11 mouse cellular contexts compared by ENCODE assay signal in the genomic region with DNA sequence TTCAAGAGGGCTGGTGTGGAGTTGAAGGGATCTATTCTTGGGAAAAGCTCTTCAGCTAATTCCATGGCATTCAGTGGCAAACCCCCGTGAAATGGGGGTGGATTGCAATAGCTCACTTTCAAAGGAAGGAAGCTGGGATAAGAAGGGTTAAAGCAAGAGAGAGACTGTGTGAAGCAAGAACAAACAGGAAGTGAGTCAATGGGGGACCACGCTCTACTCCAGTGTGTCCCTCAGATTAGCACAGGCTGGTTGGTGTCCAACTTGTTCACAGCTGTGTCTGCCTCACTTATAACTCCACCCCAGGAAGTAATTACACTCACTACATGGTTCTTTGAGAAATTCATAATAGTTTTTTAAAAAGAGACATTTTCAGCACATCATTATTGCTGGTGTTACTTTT. TPM values are rescaled to one million over a fixed set of nuclear protein-coding genes. Genes with fewer than 3 reads are reported as not detected.
DNase-seq lines count a peak whose midpoint lies in the region; ATAC-seq and TF ChIP-seq lines count a peak whose summit lies in the region.
"Had no signal": no experiment of that assay in that cellular context is flagged by ENCODE, and none has a peak within 500 bp of the region (broad histone marks: within the 10 kb centered on the region; RNA-seq: fewer than 3 reads in every experiment).

No protein-coding gene starts in this region.

- 19% methylated on average over 2 of the region's 2 CpGs for WGBS in lung, embryonic 14.5 days
- WGBS in lung, adult 2 months: 28% methylated on average over 2 of the region's 2 CpGs

- no peaks in the 10 kb centered on the region for H3K27me3 ChIP-seq in lung, embryonic 14.5 days (ENCODE audit: insufficient read depth, low read length)

- peak; percentile 48 for DNase-seq in lung, embryonic 14.5 days
- DNase-seq in lung, adult 2 months: no peak
- DNase-seq in T-cell, adult 2 months (ENCODE audit: low spot score): peak; percentile 31
- peak; percentile 52 for DNase-seq in thymus, postnatal 0 days (ENCODE audit: low spot score)
- DNase-seq in layer of hippocampus, adult 18-20 months (ENCODE audit: low spot score in 2 of 2): no peak
- DNase-seq in left cerebral cortex, postnatal 36 days (ENCODE audit: low spot score in 2 of 2): no peak
- DNase-seq: adrenal gland, postnatal 25 days; right cerebral cortex, postnatal 14 days had no signal

- TF ChIP-seq CTCF in lung, embryonic 14.5 days (IDR thresholded peaks at IDR 0.05; ENCODE audit: low read depth): no peak
- no peak for TF ChIP-seq CTCF in lung, adult 2 months (IDR thresholded peaks at IDR 0.05; ENCODE audit: insufficient read depth, low read length)

- ATAC-seq in lung, embryonic 14.5 days (ENCODE audit: insufficient read depth): peak; percentile 63; the same call in 1 of the 2 replicates
- ATAC-seq in hematopoietic stem cell, adult 5-6 weeks (replicated peaks in 1 of 2; ENCODE audit: insufficient read depth in 1 of 2, low FRiP score in 2 of 2, low TSS enrichment in 1 of 2, low read depth in 1 of 2, poor library complexity in 2 of 2, severe bottlenecking in 2 of 2): peak; percentile 51 to 71; a peak in 2 of 4 replicates
- ATAC-seq: Patski had no signal

- H3K4me2 ChIP-seq in lung, embryonic 14.5 days: no peak overlapping the region

- no peak overlapping the region for H3K27ac ChIP-seq in lung, embryonic 14.5 days (ENCODE audit: low read depth)

- no peak overlapping the region for H3K9ac ChIP-seq in lung, embryonic 14.5 days

- no peaks in the 10 kb centered on the region for H3K9me3 ChIP-seq in lung, embryonic 14.5 days (ENCODE audit: low read depth, low read length)

- H3K36me3 ChIP-seq in lung, embryonic 14.5 days (ENCODE audit: insufficient read depth): no peaks in the 10 kb centered on the region

- H3K4me1 ChIP-seq in lung, embryonic 14.5 days (ENCODE audit: insufficient read depth): no peaks in the 10 kb centered on the region
- H3K4me1 ChIP-seq in lung, adult 2 months (ENCODE audit: control insufficient read depth, insufficient read depth, low read length): no peaks in the 10 kb centered on the region; the same call in 1 of the 2 replicates

- TF ChIP-seq POLR2A in lung, adult 2 months (IDR thresholded peaks at IDR 0.05; ENCODE audit: borderline replicate concordance, extremely low read depth, low read depth, low read length): no peak

- intact Hi-C loops in left cerebral cortex, postnatal 36 days (cut with DNase I): no loop called here

- H3K4me3 ChIP-seq in lung, embryonic 14.5 days (ENCODE audit: low read depth, low read length): no peak overlapping the region
- no peak overlapping the region for H3K4me3 ChIP-seq in lung, adult 2 months (replicated peaks; ENCODE audit: extremely low read depth, low read depth, low read length)

RNA-seq across cellular contexts. Expression of a gene that starts 19.8 kb away (rescaled TPM):
- polyA plus RNA-seq in lung, embryonic 14.5 days (2014; fragmentation: Nextera tagmentation; extraction: Ambion mirVana): 0.18 TPM in 1 of 2 replicates, not detected in the other
- 0.25 TPM in 1 of 2 replicates, not detected in the other for polyA plus RNA-seq in lung, adult 2 months (2012; rRNA removed)
- not detected in 2 replicates for total RNA-seq in hematopoietic stem cell, adult 5-6 weeks (2017)
- polyA plus RNA-seq in thymus, postnatal 0 days (2015; fragmentation: Nextera tagmentation; extraction: Ambion mirVana): 0.10 TPM in 1 of 2 replicates, not detected in the other
- 10 to 100 TPM; 59.8 to 61.7 TPM for total RNA-seq in layer of hippocampus, adult 18-20 months (2021)
- total RNA-seq in left cerebral cortex, postnatal 36 days (2021): 10 to 100 TPM; 78.5 to 81.5 TPM
- total RNA-seq: adrenal gland, postnatal 25 days had no signal
- polyA plus RNA-seq: limb, embryonic 11.5 days had no signal

Comparison
In these comparisons a context has a peak if more than half of its experiments do, and no peak if none do; other contexts are left out.
1. DNase-seq: peak in lung, embryonic 14.5 days (single experiment), T-cell, adult 2 months (single experiment) and thymus, postnatal 0 days (single experiment); none in lung, adult 2 months (single experiment), layer of hippocampus, adult 18-20 months (0 of 2) and left cerebral cortex, postnatal 36 days (0 of 2).
2. RNA of a gene that starts 19.8 kb away (total RNA-seq): 78.5 to 81.5 TPM in left cerebral cortex, postnatal 36 days and 59.8 to 61.7 TPM in layer of hippocampus, adult 18-20 months; not detected in hematopoietic stem cell, adult 5-6 weeks; every median in the first group is over 10 times any median in the second.